Mouse (Mus musculus) forebrain, embryonic 14.5 days (tissue): ENCODE data around the gene Syne1. TPM values are rescaled to one million over a fixed set of nuclear protein-coding genes. Genes with fewer than 3 reads are reported as not detected.

Experiments
- ATAC-seq: fragments of 200-750 bp; cut with Nextera tagmentation; 2 replicates; pipeline ENCODE4 v1.8.0; 2017; ENCODE audit warnings: mild to moderate bottlenecking, moderate library complexity
- DNase-seq: peaks from one replicate; pipeline ENCODE4 v3.0.0-alpha.2; 2015; ENCODE audit warnings: low spot score
- H3K27ac ChIP-seq: fragments of 300-500 bp; sonication (generic); 2 replicates; pipeline ENCODE4 v1.5.1; 2014; ENCODE audit warnings: low read depth, mild to moderate bottlenecking, control low read depth, low read length, moderate library complexity
- H3K27me3 ChIP-seq: fragments of 300-500 bp; sonication (generic); replicated peaks from 2 replicates; pipeline ENCODE4 v1.6.1; 2014; ENCODE audit warnings: low read length, control low read depth, mixed read lengths; ENCODE audit not compliant: control insufficient read depth, insufficient read depth
- H3K36me3 ChIP-seq: fragments of 300-500 bp; sonication (generic); 2 replicates; pipeline ENCODE4 v1.6.1; 2014; ENCODE audit warnings: low read length, control low read depth; ENCODE audit not compliant: control insufficient read depth, insufficient read depth
- H3K4me1 ChIP-seq: fragments of 300-500 bp; sonication (generic); 2 replicates; pipeline ENCODE4 v1.6.1; 2014; ENCODE audit warnings: antibody characterized with exemption, low read length, control low read depth; ENCODE audit not compliant: control insufficient read depth, insufficient read depth
- H3K4me2 ChIP-seq: fragments of 300-500 bp; sonication (generic); 2 replicates; pipeline ENCODE4 v1.6.1; 2014; ENCODE audit warnings: mild to moderate bottlenecking, control low read depth, low read length
- H3K4me3 ChIP-seq: fragments of 300-500 bp; sonication (generic); 2 replicates; pipeline ENCODE4 v1.5.1; 2014; ENCODE audit warnings: low read depth, low read length, control low read depth
- H3K9ac ChIP-seq: fragments of 300-500 bp; sonication (generic); 2 replicates; pipeline ENCODE4 v1.6.1; 2014; ENCODE audit warnings: mild to moderate bottlenecking, low read length, control low read depth, moderate library complexity
- H3K9me3 ChIP-seq: fragments of 300-500 bp; sonication (generic); replicated peaks from 2 replicates; pipeline ENCODE4 v1.6.1; 2016; ENCODE audit warnings: low read length, control low read depth, mixed read lengths; ENCODE audit not compliant: control insufficient read depth
- WGBS: fragments of 180-500 bp; shearing (Covaris S2); extraction: QIAGEN DNeasy Blood & Tissue Kit; methylation state at CpG from one replicate; pipeline ENCODE4 v1.1.7; 2014; 5-methylcytosine and 5-hydroxymethylcytosine counted together
- polyA plus RNA-seq: library from polyadenylated mRNA; unstranded; fragments of >200 nt; fragmentation: Nextera tagmentation; extraction: Ambion mirVana; gene quantifications from 2 replicates; pipeline ENCODE4 v1.2.1, GENCODE M21; 2014

The Syne1 gene
- polyA plus RNA-seq, 1 experiment from 2014 or later, result 3.4 TPM

DNA sequence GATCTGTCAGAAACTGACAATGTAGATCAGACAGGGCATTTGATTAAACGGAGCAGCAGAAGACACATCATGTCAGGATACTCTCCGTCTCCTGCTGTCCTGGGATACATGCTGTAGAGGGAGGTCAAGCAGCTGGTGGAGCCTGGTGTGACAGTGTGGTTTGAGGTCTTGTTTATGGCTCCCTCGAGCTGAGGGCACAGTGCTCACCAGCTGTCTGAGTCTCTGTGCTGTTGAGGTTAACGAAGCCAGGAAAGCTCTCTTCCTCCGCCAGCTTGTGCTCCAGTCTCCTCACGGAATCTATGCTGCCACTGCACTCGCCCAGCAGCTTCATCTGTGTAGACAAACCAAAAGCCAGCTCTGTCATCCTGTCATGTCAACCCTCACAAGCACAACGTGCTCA, 510.0 kb downstream of the Syne1 start:
- no peak for ATAC-seq
- Histone ChIP-seq H3K4me3 (no peak overlapping the region), H3K9ac (no peak overlapping the region), H3K27ac (no peak overlapping the region), H3K36me3 (no peaks in the 10 kb centered on the region), H3K9me3 (no peaks in the 10 kb centered on the region), H3K4me1 (no peaks in the 10 kb centered on the region), H3K27me3 (no peaks in the 10 kb centered on the region), H3K4me2 (no peak overlapping the region)
- 77% methylated on average over 8 of the region's 8 CpGs for WGBS
- no peak for DNase-seq

- Histone ChIP-seq H3K4me1 (no peaks in the 10 kb centered on the region; the same call in 1 of the 2 replicates), H3K27me3 (no peaks in the 10 kb centered on the region), H3K27ac (no peak overlapping the region), H3K36me3 (no peaks in the 10 kb centered on the region), H3K4me2 (no peak overlapping the region), H3K9ac (no peak overlapping the region), H3K9me3 (no peaks in the 10 kb centered on the region), H3K4me3 (no peak overlapping the region)
- ATAC-seq, result peak; percentile 50; the same call in 1 of the 2 replicates
- WGBS, result 25% methylated on average over 15 of the region's 15 CpGs
- DNase-seq, result peak; percentile 62
Observed at GRCm38 (mm10) chr10:5032192-5033048, 518.9 kb downstream of the Syne1 start.

- H3K4me2 ChIP-seq, result no peak overlapping the region
- no peak overlapping the region for H3K27ac ChIP-seq
- ATAC-seq (no peak), DNase-seq (no peak)
- H3K9ac ChIP-seq, result no peak overlapping the region
- WGBS, result 85% methylated on average over 1 of the region's 1 CpGs
- H3K27me3 ChIP-seq, result no peaks in the 10 kb centered on the region
- H3K4me1 ChIP-seq, result no peaks in the 10 kb centered on the region; the same call in 1 of the 2 replicates
- no peak overlapping the region for H3K4me3 ChIP-seq
- no peaks in the 10 kb centered on the region for H3K36me3 ChIP-seq
- no peaks in the 10 kb centered on the region for H3K9me3 ChIP-seq
Observed at GRCm38 (mm10) chr10:5029883-5030282, 521.4 kb downstream of the Syne1 start.

DNA sequence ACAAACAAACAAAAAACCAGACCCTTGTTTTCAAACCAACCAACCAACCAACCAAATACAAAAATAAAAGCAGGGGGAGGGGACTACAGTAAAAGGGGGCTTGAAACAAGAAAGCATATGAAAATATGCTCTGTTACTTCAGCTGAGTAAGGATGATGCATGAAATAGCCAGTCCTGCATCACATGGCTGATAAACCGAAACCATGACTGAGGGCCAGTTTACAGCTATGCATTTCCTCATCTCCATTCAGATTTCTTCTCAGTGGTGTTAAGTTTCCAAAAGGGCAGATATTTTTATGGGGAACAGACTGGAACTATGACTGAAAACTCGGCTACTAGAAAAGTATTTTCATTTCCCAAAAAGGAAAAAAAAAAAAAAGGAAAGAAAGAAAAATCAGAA, 522.1 kb downstream of the Syne1 start:
- ATAC-seq (no peak), DNase-seq (no peak)
- no peaks in the 10 kb centered on the region; the same call in 1 of the 2 replicates for H3K4me1 ChIP-seq
- no peak overlapping the region for H3K4me2 ChIP-seq
- H3K27ac ChIP-seq, result no peak overlapping the region
- no peak overlapping the region for H3K9ac ChIP-seq
- no peaks in the 10 kb centered on the region for H3K27me3 ChIP-seq
- 85% methylated on average over 2 of the region's 2 CpGs for WGBS
- no peaks in the 10 kb centered on the region for H3K36me3 ChIP-seq
- H3K9me3 ChIP-seq, result no peaks in the 10 kb centered on the region
- no peak overlapping the region for H3K4me3 ChIP-seq

- ATAC-seq, result no peak
- no peak overlapping the region for H3K4me2 ChIP-seq
- no peak overlapping the region for H3K4me3 ChIP-seq
Observed at GRCm38 (mm10) chr10:5028301-5028700, 523.0 kb downstream of the Syne1 start.

GRCm38 (mm10) chr10:5027208-5027607, 524.1 kb downstream of the Syne1 start:
- H3K36me3 ChIP-seq, result no peaks in the 10 kb centered on the region
- ATAC-seq (no peak), DNase-seq (no peak)
- no peaks in the 10 kb centered on the region; the same call in 1 of the 2 replicates for H3K4me1 ChIP-seq
- H3K4me3 ChIP-seq, result no peak overlapping the region
- no peaks in the 10 kb centered on the region for H3K9me3 ChIP-seq
- no peak overlapping the region for H3K9ac ChIP-seq
- H3K27ac ChIP-seq, result no peak overlapping the region
- no peaks in the 10 kb centered on the region for H3K27me3 ChIP-seq
- 73% methylated on average over 1 of the region's 1 CpGs for WGBS
- H3K4me2 ChIP-seq, result no peak overlapping the region

More at GRCm38 (mm10) chr10:5028301-5028700, 523.0 kb downstream of the Syne1 start:
- Histone ChIP-seq H3K9ac (no peak overlapping the region), H3K27ac (no peak overlapping the region), H3K4me1 (no peaks in the 10 kb centered on the region; the same call in 1 of the 2 replicates), H3K9me3 (no peaks in the 10 kb centered on the region), H3K36me3 (no peaks in the 10 kb centered on the region), H3K27me3 (no peaks in the 10 kb centered on the region)
- 77% methylated on average over 9 of the region's 9 CpGs for WGBS
- DNase-seq, result no peak

DNA sequence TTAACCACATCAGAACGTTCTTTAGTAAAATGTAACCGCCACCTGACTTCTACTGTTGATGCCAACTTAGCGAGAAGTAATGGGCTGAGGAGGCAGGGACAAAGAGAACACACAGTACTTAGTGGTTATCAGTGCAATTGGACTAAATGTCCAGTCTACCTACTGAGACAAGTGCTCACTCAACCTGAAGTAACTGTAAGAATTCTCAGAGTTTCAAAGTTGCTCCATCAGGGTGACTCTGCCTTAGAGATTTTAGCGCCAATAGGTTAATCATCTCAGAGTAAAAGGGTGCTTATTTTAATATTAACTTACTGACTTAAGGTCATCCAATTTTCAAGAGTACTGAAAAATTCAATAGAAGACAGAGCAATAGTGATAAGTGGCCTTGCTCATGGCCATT, 525.4 kb downstream of the Syne1 start:
- H3K36me3 ChIP-seq, result no peaks in the 10 kb centered on the region
- no peaks in the 10 kb centered on the region for H3K27me3 ChIP-seq
- 90% methylated on average over 4 of the region's 4 CpGs for WGBS
- H3K27ac ChIP-seq, result no peak overlapping the region
- no peaks in the 10 kb centered on the region for H3K4me1 ChIP-seq
- DNase-seq (no peak), ATAC-seq (no peak)
- no peak overlapping the region for H3K9ac ChIP-seq
- no peaks in the 10 kb centered on the region for H3K9me3 ChIP-seq
- H3K4me2 ChIP-seq, result no peak overlapping the region
- H3K4me3 ChIP-seq, result no peak overlapping the region

DNA sequence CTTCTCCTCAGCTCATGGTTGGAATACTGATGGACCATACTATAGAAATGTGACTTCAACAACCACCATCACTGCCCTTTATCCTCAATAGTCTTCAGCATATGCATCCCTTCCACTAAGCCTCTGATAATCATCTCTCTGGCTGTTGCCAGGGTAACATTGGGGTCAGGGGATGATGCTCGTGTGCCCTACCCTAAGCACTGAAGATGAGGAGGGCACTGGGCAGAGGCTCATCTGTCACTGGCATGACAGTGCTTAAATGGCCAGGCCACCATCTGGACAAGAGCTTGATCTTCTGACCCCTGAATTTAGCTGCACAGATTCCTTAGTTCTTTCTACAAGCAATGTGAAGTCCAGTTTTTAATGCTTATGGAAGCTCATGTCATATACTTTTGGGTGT, 534.1 kb downstream of the Syne1 start:
- Histone ChIP-seq H3K27me3 (no peaks in the 10 kb centered on the region), H3K36me3 (no peaks in the 10 kb centered on the region), H3K9me3 (no peaks in the 10 kb centered on the region), H3K27ac (no peak overlapping the region), H3K4me2 (no peak overlapping the region), H3K4me1 (no peaks in the 10 kb centered on the region), H3K9ac (no peak overlapping the region), H3K4me3 (no peak overlapping the region)
- DNase-seq (no peak), ATAC-seq (no peak)
- WGBS, result 71% methylated on average over 1 of the region's 1 CpGs

DNA sequence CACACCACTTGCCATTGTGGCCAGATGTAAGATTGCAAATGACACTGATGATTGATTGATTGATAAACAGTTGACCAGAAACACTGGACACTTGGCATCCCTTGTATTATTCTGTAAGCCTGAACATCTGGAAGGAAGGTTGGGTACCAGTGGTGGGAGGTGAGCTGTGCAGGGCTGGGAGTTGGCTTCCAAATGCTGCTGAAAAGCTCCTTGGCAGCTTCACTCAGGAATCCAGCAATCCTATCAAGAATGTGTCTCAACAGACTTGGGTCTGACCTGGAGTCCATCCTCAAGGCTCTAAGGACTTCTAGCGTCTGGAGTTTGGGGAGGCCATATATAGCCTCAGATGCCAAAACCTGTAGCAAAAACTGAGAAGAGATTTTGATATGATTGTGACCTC, 536.3 kb downstream of the Syne1 start:
- H3K4me3 ChIP-seq, result no peak overlapping the region
- no peaks in the 10 kb centered on the region for H3K9me3 ChIP-seq
- no peak overlapping the region for H3K4me2 ChIP-seq
- no peaks in the 10 kb centered on the region for H3K27me3 ChIP-seq
- no peak overlapping the region for H3K9ac ChIP-seq
- WGBS, result 89% methylated on average over 1 of the region's 1 CpGs
- H3K36me3 ChIP-seq, result no peaks in the 10 kb centered on the region
- H3K27ac ChIP-seq, result no peak overlapping the region
- DNase-seq (no peak), ATAC-seq (no peak)
- no peaks in the 10 kb centered on the region for H3K4me1 ChIP-seq
